Mouse (Mus musculus) kidney, postnatal 36 days (tissue): ENCODE measurements around the gene Smg6.
A peak's percentile ranks its signal among the peaks of the same experiment; 100 is the strongest.

Experiments
- DNase-seq, 2 experiments: peaks; one replicate each; pipeline ENCODE4 v3.0.0; 2021 to 2022; ENCODE audit warnings: mixed read lengths in 2 of 2

The Smg6 gene

DNA sequence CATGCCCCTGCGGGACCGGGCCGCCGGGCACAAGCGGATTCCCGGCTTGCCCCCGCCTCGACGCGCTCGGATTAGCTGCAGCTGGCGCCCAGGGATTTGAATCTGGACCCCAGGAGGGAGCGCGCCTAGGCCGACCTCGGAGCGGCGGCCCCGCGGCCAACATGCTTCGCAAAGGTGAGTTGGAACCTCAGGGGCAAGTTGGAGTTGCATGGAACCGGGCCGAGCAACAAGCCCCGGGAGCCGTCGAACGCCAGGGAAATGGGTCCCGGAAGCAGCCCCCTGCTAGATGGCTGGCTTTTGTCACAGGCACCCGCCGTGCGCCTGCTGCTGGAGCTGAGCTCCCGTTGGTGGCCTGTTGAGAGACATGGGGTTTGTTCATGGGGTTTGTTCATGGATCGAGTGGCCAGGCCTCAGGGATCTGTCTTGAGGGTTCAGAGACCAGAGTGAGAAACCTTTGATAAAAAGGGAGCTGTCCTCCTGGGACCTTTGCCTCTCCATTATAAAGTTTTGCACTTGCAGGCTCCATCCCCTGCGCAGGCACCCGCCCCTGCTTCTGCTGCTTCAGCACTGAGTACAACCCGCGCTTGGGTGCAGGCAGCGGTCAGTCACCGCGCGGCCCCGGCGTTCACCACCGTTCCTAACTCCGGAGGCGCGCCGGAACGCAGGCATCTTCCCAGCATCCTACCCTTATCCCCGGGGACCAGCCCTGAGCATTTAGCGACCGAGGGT lies 268.7 kb downstream of the Smg6 start:
- peak; percentile 47 to 69 for DNase-seq

- peak; percentile 71 to 85 for DNase-seq
These were observed 269.3 kb downstream of the Smg6 start for GRCm38 (mm10) chr11:75194850-75195461.

DNA sequence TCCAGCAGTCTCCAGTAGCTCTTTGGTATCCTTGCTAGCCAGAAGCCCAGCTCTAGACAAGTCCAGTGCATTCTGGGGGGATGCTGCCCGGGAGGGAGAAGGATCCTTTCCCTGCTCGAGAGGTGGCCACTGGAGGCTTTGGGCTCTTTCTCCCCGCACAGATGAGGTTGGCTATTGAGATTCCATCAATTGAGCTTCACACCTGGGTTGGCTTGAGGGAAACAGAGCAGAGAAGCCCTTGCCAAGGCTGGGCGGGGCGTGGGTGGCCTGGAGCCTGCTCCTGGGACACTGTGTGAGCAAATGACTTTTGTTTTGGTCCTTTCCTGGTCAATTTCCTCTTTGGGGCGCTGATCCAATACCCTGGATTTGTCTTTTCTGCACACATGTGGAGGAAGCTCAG lies 270.5 kb downstream of the Smg6 start:
- DNase-seq = no peak

DNA sequence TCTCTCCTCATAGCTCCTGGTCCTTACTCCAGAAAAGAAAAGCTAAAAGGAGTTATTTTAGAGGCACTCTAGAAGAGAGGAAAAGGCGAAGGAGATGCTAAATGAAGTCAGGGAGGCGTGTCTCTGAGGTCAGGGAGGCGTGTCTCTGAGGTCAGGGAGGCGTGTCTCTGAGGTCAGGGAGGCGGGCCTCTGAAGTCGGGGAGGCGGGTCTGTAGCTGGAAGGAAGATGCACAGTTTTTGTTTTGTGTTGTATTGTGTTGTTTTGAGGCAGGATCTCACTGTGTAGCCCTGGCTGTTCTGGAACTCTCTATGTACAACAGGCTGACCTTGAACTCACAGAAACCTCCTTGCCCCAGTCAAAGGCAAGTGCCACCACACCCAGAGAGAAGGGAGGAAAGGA lies 272.3 kb downstream of the Smg6 start:
- DNase-seq = no peak

GRCm38 (mm10) chr11:75198792-75199191 lies 273.2 kb downstream of the Smg6 start:
- DNase-seq = no peak

DNA sequence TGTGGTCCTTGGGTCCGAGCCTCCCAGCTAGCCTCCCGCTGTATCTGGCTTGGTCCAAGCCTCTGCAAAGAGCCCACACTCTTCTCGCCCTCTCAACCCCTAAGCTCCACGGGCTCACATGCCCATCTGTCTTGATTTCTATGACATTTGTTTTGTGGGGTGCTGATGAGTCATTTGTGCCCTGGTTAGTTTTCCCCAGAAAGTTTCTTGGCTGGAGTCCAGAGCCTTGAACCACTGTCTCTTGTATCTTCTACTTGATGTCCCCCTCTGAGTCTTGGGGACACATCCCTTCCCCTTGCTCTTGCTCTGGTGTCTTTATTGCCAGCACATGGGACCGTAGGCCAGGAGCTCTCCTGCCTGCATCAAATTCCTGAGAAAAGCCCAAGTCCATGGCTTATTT lies 274.3 kb downstream of the Smg6 start:
- no peak for DNase-seq

- no peak for DNase-seq
These were observed 275.3 kb downstream of the Smg6 start for GRCm38 (mm10) chr11:75200935-75201334.

GRCm38 (mm10) chr11:75201721-75202120 lies 276.1 kb downstream of the Smg6 start:
- no peak for DNase-seq

GRCm38 (mm10) chr11:75203926-75204325 lies 278.3 kb downstream of the Smg6 start:
- DNase-seq = no peak

- DNase-seq = no peak
These were observed 278.8 kb downstream of the Smg6 start for GRCm38 (mm10) chr11:75204472-75204871.

DNA sequence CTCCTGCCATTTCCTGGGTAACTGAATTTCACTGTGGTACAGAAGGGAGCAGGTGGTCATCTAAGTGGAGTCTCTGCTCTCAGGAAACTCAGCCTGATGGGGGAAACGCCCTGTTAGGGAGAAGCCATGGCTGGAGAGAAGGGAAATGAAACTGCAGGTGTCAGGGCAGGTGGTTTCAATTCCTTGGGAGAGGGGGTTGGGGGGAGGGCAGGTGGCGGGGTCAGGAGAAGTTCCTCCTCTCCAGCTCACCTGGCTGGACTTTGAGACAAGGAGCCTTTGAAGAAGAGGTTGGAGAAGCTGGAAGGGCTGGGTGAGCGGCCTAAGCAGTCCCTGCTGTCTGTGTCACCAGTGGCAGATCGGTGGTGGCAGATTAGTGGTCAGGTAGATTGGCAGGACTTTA lies 280.7 kb downstream of the Smg6 start:
- DNase-seq = peak in 1 of 2 experiments; percentile 34

GRCm38 (mm10) chr11:75209363-75209762 lies 283.7 kb downstream of the Smg6 start:
- no peak for DNase-seq

- no peak for DNase-seq
These were observed 284.5 kb downstream of the Smg6 start for GRCm38 (mm10) chr11:75210093-75210492.

DNA sequence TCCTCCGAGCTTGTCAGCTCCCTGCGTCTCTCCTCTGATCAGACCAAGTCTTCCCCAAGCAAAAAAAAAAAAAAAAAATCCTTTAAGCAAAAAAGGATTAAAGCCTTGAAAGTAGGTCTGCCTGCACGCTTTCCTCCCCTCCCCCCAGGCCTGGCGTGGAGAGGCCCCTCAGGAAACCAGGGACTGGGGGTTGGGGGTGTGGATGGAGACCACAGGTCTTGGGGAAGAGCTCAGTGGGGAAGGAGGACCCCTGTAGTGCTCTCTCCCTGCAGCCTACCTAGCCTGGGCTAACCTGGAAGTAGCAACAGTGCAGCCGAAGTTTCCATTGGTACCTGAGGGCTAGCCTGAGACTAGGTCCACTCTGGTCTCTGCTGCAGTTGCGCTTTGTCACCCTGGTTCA lies 285.1 kb downstream of the Smg6 start:
- DNase-seq = no peak

GRCm38 (mm10) chr11:75212031-75212667 lies 286.5 kb downstream of the Smg6 start:
- DNase-seq = peak; percentile 77 to 84

GRCm38 (mm10) chr11:75212876-75213275 lies 287.3 kb downstream of the Smg6 start:
- DNase-seq = peak; percentile 80

DNA sequence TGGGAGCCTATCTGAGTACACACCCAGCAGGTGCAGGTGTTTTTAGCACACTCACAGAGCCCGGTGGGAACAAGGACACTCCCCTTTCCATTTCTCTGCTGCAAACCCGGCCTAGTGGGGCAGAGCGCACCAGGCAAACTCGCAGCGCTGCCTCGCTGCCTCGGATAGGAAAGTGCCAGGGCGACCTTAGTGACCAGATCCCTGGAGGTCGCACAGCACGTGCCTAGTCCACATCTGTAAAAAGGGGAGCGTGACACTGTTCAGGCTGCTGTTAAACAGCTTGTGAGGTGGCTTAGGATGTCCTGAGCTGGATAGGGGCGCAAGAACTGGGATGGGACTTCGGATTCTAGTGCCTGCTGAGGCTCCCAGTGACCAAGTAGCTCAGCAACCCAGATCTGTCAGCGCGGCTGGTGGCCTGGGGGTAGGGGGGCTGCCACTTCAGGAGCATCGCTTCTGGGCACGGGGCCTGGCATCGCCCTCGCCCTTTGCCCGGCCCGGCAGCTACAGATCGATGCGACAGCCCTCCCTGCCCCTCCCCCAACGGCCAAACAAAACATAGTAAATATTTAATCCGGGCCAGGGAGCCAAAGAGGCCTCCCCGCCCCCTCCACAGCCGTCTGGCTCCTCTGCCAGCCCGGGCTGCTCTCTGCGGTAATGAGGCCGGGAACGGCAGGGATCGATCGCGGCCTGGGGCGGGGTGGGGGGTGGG lies 287.9 kb downstream of the Smg6 start:
- DNase-seq = peak; percentile 95 to 97
